15 mouse cellular contexts compared by ENCODE assay signal in the genomic region with DNA sequence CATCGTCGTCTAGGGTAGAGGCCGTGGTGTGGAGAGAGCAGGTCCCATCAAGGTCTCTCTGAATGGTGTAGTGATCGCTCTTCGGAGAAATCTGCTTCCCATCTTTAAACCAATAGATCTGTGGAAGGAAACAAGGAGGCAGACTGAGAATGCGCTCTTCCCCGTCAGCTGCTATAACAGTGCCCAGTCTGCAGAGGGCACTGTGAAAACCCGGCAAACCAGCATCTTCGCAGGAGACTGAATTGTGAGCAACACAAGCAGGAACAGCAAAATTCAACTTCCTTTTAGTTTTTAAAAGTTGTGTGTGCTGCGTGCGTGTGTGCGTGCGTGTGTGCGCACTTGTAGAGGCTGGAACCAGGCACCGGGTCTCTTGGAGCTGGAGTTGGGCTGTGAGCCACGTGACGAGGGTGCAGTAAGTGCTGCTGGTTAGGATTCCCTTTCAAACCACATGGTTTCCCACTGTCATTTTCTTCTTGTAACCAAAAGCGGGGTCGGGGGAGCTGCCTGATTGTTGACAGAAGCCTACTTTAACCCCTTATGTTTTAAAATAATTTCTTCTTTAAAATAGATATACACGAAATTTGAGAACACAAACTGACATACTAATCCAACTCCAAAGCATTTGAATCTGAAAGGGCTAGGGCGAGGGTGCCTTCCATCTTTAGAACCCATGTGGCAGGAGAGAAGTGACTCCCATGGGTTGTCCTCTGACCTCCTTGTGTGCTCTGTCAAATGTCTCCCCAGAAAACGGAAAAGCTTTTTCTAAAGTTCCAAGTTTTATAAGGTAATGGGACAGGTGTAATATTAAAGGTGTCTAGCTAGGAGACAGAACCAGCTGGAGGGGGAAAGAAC. TPM values are rescaled to one million over a fixed set of nuclear protein-coding genes. Genes with fewer than 3 reads are reported as not detected.
A peak's percentile ranks its signal among the peaks of the same experiment; 100 is the strongest.
DNase-seq lines count a peak whose midpoint lies in the region; ATAC-seq and TF ChIP-seq lines count a peak whose summit lies in the region.
"Had no signal": no experiment of that assay in that cellular context is flagged by ENCODE, and none has a peak within 500 bp of the region (broad histone marks: within the 10 kb centered on the region; RNA-seq: fewer than 3 reads in every experiment).

No protein-coding gene starts in this region.

- no peak overlapping the region for H3K27ac ChIP-seq in heart, adult 2 months
- no peak overlapping the region for H3K27ac ChIP-seq in heart, embryonic 11.5 days (ENCODE audit: low read depth, low read length)
- no peak overlapping the region for H3K27ac ChIP-seq in bone marrow macrophage, adult 2 months (ENCODE audit: insufficient read depth, low read depth, low read length)
- H3K27ac ChIP-seq: heart, embryonic 10.5 days; hindbrain, embryonic 13.5 days had no signal

- H3K79me2 ChIP-seq in heart, adult 2 months (replicated peaks; ENCODE audit: control insufficient read depth, insufficient read depth, low read length): no peaks in the 10 kb centered on the region

- H3K4me1 ChIP-seq in heart, adult 2 months (ENCODE audit: control insufficient read depth, insufficient read depth, low read length): peaks cover 2% of the 10 kb centered on the region; the same call in 1 of the 2 replicates
- peaks cover 5% of the 10 kb centered on the region; the same call in 1 of the 2 replicates for H3K4me1 ChIP-seq in heart, embryonic 11.5 days (ENCODE audit: control insufficient read depth, insufficient read depth, low read length)
- no peaks in the 10 kb centered on the region for H3K4me1 ChIP-seq in bone marrow macrophage, adult 2 months (ENCODE audit: control insufficient read depth, insufficient read depth, low read length)

- DNase-seq in heart, adult 2 months: no peak
- peak; percentile 34 for DNase-seq in lung, postnatal 10 days
- no peak for DNase-seq in lung, postnatal 14 days
- DNase-seq in adrenal gland, adult 18-20 months (ENCODE audit: low spot score in 2 of 2): no peak
- DNase-seq in adrenal gland, adult (ENCODE audit: inconsistent age in 2 of 2, low spot score in 1 of 2): no peak
- DNase-seq: adrenal gland, adult 8-10 months; cerebellum, adult 9-10 months; kidney, postnatal 14 days; right cerebral cortex, postnatal 4 days had no signal

- WGBS in heart, adult 2 months: 70% methylated on average over 22 of the region's 22 CpGs
- WGBS in heart, embryonic 11.5 days (ENCODE audit: insufficient replicate concordance): 64% methylated on average over 22 of the region's 22 CpGs

- H3K27me3 ChIP-seq in heart, adult 2 months (ENCODE audit: control insufficient read depth, insufficient read depth, low read length): no peaks in the 10 kb centered on the region
- H3K27me3 ChIP-seq in heart, embryonic 11.5 days (ENCODE audit: control insufficient read depth, insufficient read depth, low read length): no peaks in the 10 kb centered on the region
- H3K27me3 ChIP-seq: hindbrain, embryonic 13.5 days had no signal

- no peak overlapping the region for H3K9ac ChIP-seq in heart, adult 2 months (ENCODE audit: low read depth, low read length)
- H3K9ac ChIP-seq in heart, embryonic 11.5 days (ENCODE audit: low read depth, low read length): no peak overlapping the region
- H3K9ac ChIP-seq: hindbrain, embryonic 13.5 days had no signal

- no peaks in the 10 kb centered on the region for H3K9me3 ChIP-seq in heart, embryonic 11.5 days (replicated peaks; ENCODE audit: control insufficient read depth, low read length)
- H3K9me3 ChIP-seq: heart, embryonic 10.5 days; hindbrain, embryonic 13.5 days had no signal

- H3K4me3 ChIP-seq in heart, adult 2 months: no peak overlapping the region
- H3K4me3 ChIP-seq in heart, embryonic 11.5 days (ENCODE audit: low read depth, low read length): no peak overlapping the region
- H3K4me3 ChIP-seq in bone marrow macrophage, adult 2 months (ENCODE audit: insufficient read depth, low read length): no peak overlapping the region
- H3K4me3 ChIP-seq: heart, embryonic 10.5 days; hindbrain, embryonic 13.5 days had no signal

- intact Hi-C loops in heart, adult 2 months (cut with DNase I): no loop called here

- no peak for ATAC-seq in heart, embryonic 11.5 days (replicated peaks; ENCODE audit: insufficient number of reproducible peaks, low FRiP score, low TSS enrichment)
- peak; percentile 68 for ATAC-seq in megakaryocyte progenitor cell, adult 5-6 weeks (replicated peaks; ENCODE audit: poor library complexity)
- ATAC-seq: CD4-positive, CD25-positive, alpha-beta regulatory T cell, adult 4 months had no signal

- no peak overlapping the region for H3K4me2 ChIP-seq in heart, embryonic 11.5 days
- H3K4me2 ChIP-seq: hindbrain, embryonic 13.5 days had no signal

- TF ChIP-seq CTCF in heart, adult 2 months (IDR thresholded peaks at IDR 0.05): peak; percentile 60
- 0 out of 2 replicates have a peak, but pooled peaks have one; percentile 34 for TF ChIP-seq CTCF in bone marrow macrophage, adult 2 months (IDR thresholded peaks at IDR 0.05; ENCODE audit: low read depth, low read length)

- H3K36me3 ChIP-seq in heart, adult 2 months (ENCODE audit: control insufficient read depth, insufficient read depth, low read length): peaks cover 12% of the 10 kb centered on the region
- peaks cover 34% of the 10 kb centered on the region for H3K36me3 ChIP-seq in heart, embryonic 11.5 days (ENCODE audit: control insufficient read depth, insufficient read depth, low read length)

- TF ChIP-seq EP300 in heart, adult 2 months (IDR thresholded peaks at IDR 0.05; ENCODE audit: insufficient read depth, low read depth, low read length): no peak

- no peak for TF ChIP-seq POLR2A in heart, adult 2 months (IDR thresholded peaks at IDR 0.05; ENCODE audit: insufficient read depth, low read depth, low read length)
- TF ChIP-seq POLR2A in bone marrow macrophage, adult 2 months (IDR thresholded peaks at IDR 0.05; ENCODE audit: borderline replicate concordance, low read depth, low read length): no peak

RNA-seq across cellular contexts. Expression of a gene that starts 44.6 kb away (rescaled TPM):
- total RNA-seq in heart, adult 2 months (2021): 10 to 100 TPM; 70.8 to 77.2 TPM
- 25.8 and 55.0 TPM in 2 replicates for polyA plus RNA-seq in heart, adult 2 months (2012; rRNA removed)
- 30.2 and 41.3 TPM in 2 replicates for polyA plus RNA-seq in heart, embryonic 11.5 days (2014; fragmentation: Nextera tagmentation; extraction: Ambion mirVana)
- polyA plus RNA-seq in bone marrow macrophage, adult 2 months (2012; ENCODE audit: insufficient read depth, insufficient read length, missing spikeins): 25.5 and 26.4 TPM in 2 replicates
- total RNA-seq in megakaryocyte progenitor cell, adult 5-6 weeks (2015): 22.8 and 22.9 TPM in 2 replicates
- total RNA-seq in megakaryocyte progenitor cell, adult 5-6 weeks (2017): 48.4 and 65.7 TPM in 2 replicates
- total RNA-seq in adrenal gland, adult 18-20 months (2021): 10 to 100 TPM; 41.4 to 61.9 TPM
